Mouse (Mus musculus): ENCODE data around the gene Carm1. TPM values are rescaled to one million over a fixed set of nuclear protein-coding genes. Genes with fewer than 3 reads are reported as not detected.

Gene Carm1
- polyA plus RNA-seq, 1 experiment from 2014 or later, result 9.3 TPM

DNA sequence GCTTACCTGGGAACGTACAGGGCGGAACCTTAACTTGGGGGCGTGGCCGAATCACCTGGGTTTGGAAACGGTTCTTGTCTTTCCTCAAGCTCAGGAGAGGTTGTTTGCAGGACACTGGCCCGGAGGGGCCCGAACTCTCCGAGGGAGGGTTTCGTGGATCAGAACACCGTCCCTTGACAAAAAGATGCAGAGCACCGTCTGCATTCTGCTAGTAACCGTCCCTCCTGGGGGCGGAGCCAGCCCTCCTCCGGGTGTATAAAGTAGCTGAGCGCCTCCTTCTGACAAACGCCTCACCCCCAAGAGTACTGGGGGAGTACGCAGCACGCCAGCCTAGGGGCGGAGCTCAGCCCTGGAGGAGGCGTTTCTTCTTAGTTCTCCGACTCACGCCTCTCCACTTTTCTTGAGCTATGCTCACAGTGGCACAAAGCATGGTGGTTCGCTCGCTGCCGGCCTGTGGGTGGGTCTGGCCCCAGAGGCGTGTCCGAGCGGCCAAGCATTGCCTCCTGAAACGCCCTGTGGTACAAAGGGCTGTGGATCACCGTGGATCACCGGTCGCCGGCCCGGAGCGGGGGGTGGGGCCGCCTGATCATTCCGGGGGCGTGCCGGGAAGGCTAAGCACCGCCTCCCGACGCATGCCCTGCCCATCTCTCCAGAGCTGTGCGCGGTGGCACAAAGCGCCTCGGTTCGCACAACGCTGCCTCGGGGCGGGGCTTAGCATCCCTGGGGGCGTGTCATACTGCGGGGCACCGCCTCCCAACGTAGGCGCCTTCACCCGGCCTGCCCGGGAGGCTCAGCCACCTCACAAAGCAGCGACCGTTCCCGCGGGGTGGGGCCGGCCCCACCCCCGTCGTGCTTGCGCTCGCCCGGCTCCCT is 542 bp upstream of the Carm1 start:
- ATAC-seq (ENCODE audit: low read depth), result peak; percentile 84
- peak overlapping the region; percentile 66 for H3K9ac ChIP-seq (ENCODE audit: low read depth, low read length)
- WGBS (ENCODE audit: insufficient replicate concordance), result under 1% methylated on average over 67 of the region's 67 CpGs
- H3K36me3 ChIP-seq (ENCODE audit: control insufficient read depth, insufficient read depth), result peaks cover 4% of the 10 kb centered on the region; the same call in 1 of the 2 replicates
- peak overlapping the region; percentile 94 for H3K4me2 ChIP-seq (ENCODE audit: low read depth, low read length)
- no peaks in the 10 kb centered on the region for H3K9me3 ChIP-seq (replicated peaks; ENCODE audit: control insufficient read depth, low read length)
- H3K4me3 ChIP-seq (ENCODE audit: low read depth, low read length), result peak overlapping the region; percentile 71
- H3K27me3 ChIP-seq (ENCODE audit: control insufficient read depth, insufficient read depth, low read depth, low read length), result no peaks in the 10 kb centered on the region
- peaks cover 19% of the 10 kb centered on the region for H3K4me1 ChIP-seq (ENCODE audit: control insufficient read depth, low read depth, low read length)
- peak overlapping the region; percentile 94 for H3K27ac ChIP-seq (ENCODE audit: low read length)

DNA sequence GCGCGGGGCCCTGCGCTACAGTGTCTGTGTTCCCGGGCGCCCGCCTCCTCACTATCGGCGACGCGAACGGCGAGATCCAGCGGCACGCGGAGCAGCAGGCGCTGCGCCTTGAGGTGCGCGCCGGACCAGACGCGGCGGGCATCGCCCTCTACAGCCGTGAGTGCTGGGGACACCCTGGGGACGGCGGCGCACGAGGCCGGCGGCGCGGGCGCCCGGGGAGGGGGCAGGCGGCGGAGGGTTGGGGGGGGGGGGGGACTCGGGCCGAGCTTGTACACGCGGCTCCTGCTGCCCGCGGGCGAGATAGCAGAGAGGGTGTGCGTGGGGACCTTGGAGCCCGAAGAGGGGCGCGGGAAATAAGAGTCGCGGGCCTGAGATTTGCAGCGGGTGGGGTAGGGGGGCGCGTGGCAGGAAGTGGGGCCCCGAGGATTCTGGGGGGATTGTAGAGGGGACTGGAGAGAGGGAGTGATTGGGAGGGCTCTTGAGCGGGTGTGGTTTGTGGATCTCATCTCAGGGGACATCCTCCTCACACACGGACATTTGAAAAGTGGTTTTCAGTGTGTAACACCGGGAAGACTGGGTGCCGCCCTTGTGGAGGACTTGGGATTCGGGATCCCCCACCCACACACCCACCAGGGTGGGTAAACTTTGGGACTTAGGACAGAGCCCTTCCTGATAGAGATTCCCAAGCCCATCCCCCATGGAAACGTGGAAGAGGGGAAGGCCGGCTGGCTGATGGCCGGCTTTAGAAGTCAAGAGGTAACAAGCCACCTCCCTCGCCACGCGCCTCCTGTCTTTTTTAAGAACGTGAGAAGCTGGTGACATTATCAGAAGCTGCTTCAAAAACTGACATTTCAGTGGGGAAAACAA is 614 bp downstream of the Carm1 start:
- Histone ChIP-seq H3K4me3 (ENCODE audit: low read depth, low read length) (peak overlapping the region; percentile 71), H3K4me1 (ENCODE audit: control insufficient read depth, low read depth, low read length) (peaks cover 21% of the 10 kb centered on the region), H3K4me2 (ENCODE audit: low read depth, low read length) (peak overlapping the region; percentile 84), H3K9me3 (replicated peaks; ENCODE audit: control insufficient read depth, low read length) (no peaks in the 10 kb centered on the region), H3K27me3 (ENCODE audit: control insufficient read depth, insufficient read depth, low read depth, low read length) (no peaks in the 10 kb centered on the region), H3K27ac (ENCODE audit: low read length) (peak overlapping the region; percentile 94), H3K9ac (ENCODE audit: low read depth, low read length) (peak overlapping the region; percentile 98), H3K36me3 (ENCODE audit: control insufficient read depth, insufficient read depth) (peaks cover 4% of the 10 kb centered on the region; the same call in 1 of the 2 replicates)
- under 1% methylated on average over 47 of the region's 66 CpGs for WGBS (ENCODE audit: insufficient replicate concordance)
- peak; percentile 20 for ATAC-seq (ENCODE audit: low read depth)

DNA sequence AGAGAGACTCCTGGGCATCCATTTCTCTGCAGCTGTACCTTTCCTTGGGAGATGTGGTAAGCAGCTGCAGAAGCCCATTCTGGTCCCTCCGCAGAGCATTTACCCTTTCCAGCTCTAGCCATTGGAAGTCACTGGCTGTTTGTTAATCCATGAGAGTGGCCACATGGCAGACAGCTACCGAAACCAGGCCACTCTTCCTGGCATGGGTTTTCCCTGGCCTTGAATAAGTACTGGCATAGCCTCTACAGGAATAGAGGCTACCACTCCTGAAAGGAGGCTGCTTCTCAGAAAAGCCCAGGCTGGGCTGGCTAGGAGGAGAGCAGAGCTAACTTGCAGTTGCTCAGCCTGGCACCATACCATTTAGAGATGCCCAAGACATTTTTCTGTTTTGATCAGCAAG is 4.4 kb downstream of the Carm1 start:
- no peak overlapping the region for H3K4me2 ChIP-seq (ENCODE audit: low read depth, low read length)
- H3K36me3 ChIP-seq (ENCODE audit: control insufficient read depth, insufficient read depth), result peaks cover 4% of the 10 kb centered on the region; the same call in 1 of the 2 replicates
- ATAC-seq (ENCODE audit: low read depth), result no peak
- H3K27ac ChIP-seq (ENCODE audit: low read length), result no peak overlapping the region
- H3K4me3 ChIP-seq (ENCODE audit: low read depth, low read length), result no peak overlapping the region
- no peaks in the 10 kb centered on the region for H3K9me3 ChIP-seq (replicated peaks; ENCODE audit: control insufficient read depth, low read length)
- peaks cover 33% of the 10 kb centered on the region for H3K4me1 ChIP-seq (ENCODE audit: control insufficient read depth, low read depth, low read length)
- H3K27me3 ChIP-seq (ENCODE audit: control insufficient read depth, insufficient read depth, low read depth, low read length), result no peaks in the 10 kb centered on the region
- WGBS (ENCODE audit: insufficient replicate concordance), result 91% methylated on average over 2 of the region's 2 CpGs
- no peak overlapping the region for H3K9ac ChIP-seq (ENCODE audit: low read depth, low read length)

DNA sequence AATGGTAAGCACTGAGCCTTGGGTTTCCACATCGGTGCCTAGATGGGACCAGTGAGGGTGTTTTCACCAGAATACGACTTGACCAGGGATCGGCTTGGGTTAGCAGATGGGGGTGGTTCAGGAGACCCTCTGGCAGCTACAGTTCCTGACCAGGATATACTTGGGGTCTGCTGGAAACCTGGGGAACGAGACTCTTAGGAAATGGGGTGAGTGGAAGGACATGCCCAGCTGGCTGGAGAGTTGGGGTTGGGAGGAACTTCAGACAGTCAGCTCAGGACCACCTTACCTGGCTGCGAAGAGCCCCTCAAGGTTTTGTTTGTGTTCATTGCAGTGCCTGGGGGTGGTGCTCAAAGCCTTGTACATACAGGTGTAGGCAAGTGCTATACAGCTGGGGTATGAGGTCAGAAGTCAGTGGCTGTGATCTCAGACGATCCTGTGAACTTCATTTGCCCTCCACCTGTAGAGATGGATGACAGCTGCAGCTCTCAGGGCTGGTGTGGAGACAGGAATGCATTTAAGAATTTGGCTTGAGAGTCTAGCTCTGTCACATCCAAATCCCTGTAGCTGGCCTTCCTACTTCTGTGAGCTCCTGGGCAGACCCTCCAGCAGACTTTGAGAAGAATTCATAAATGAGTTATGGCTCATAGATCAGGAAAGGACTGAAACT is 7.0 kb downstream of the Carm1 start:
- peaks cover 48% of the 10 kb centered on the region for H3K4me1 ChIP-seq (ENCODE audit: control insufficient read depth, low read depth, low read length)
- H3K36me3 ChIP-seq (ENCODE audit: control insufficient read depth, insufficient read depth), result peaks cover 4% of the 10 kb centered on the region; the same call in 1 of the 2 replicates
- no peak overlapping the region for H3K9ac ChIP-seq (ENCODE audit: low read depth, low read length)

DNA sequence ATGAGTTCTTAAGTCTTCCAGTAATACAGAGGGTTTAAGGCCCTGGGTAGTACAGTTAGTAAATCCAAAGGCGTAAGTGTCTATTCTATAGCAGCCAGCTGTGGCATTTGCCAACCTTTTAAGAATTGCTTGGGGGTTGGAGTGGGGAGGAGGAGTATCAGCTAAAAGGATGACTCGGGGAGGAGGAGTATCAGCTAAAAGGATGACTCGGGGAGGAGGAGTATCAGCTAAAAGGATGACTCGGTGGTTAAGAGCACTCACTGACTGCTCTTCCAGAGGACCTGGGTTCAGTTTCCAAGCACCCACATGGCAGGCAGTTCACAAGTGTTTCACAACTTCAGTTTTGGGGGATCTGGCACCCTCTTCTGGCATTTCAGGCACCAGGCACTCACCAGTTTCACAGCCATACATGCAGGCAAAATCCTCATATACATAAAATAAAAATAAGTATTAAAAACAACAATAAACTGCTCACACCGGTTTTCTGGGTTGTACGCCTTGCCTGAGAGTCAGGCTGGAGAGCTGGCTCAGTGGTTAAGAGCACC is 8.6 kb downstream of the Carm1 start:
- Histone ChIP-seq H3K36me3 (ENCODE audit: control insufficient read depth, insufficient read depth) (peaks cover 4% of the 10 kb centered on the region; the same call in 1 of the 2 replicates), H3K27me3 (ENCODE audit: control insufficient read depth, insufficient read depth, low read depth, low read length) (no peaks in the 10 kb centered on the region), H3K4me2 (ENCODE audit: low read depth, low read length) (no peak overlapping the region; the same call in 1 of the 2 replicates), H3K27ac (ENCODE audit: low read length) (peak overlapping the region; percentile 59), H3K9ac (ENCODE audit: low read depth, low read length) (peak overlapping the region; percentile 6; the same call in 1 of the 2 replicates), H3K4me3 (ENCODE audit: low read depth, low read length) (no peak overlapping the region), H3K4me1 (ENCODE audit: control insufficient read depth, low read depth, low read length) (peaks cover 60% of the 10 kb centered on the region), H3K9me3 (replicated peaks; ENCODE audit: control insufficient read depth, low read length) (no peaks in the 10 kb centered on the region)
- peak; percentile 53 for ATAC-seq (ENCODE audit: low read depth)
- 65% methylated on average over 6 of the region's 6 CpGs for WGBS (ENCODE audit: insufficient replicate concordance)

More for the DNA sequence above, 7.0 kb downstream of the Carm1 start:
- Histone ChIP-seq H3K4me3 (ENCODE audit: low read depth, low read length) (no peak overlapping the region), H3K4me2 (ENCODE audit: low read depth, low read length) (no peak overlapping the region), H3K27ac (ENCODE audit: low read length) (peak overlapping the region; percentile 59), H3K9me3 (replicated peaks; ENCODE audit: control insufficient read depth, low read length) (no peaks in the 10 kb centered on the region), H3K27me3 (ENCODE audit: control insufficient read depth, insufficient read depth, low read depth, low read length) (no peaks in the 10 kb centered on the region)
- ATAC-seq (ENCODE audit: low read depth), result no peak
- 84% methylated on average over 6 of the region's 6 CpGs for WGBS (ENCODE audit: insufficient replicate concordance)

DNA sequence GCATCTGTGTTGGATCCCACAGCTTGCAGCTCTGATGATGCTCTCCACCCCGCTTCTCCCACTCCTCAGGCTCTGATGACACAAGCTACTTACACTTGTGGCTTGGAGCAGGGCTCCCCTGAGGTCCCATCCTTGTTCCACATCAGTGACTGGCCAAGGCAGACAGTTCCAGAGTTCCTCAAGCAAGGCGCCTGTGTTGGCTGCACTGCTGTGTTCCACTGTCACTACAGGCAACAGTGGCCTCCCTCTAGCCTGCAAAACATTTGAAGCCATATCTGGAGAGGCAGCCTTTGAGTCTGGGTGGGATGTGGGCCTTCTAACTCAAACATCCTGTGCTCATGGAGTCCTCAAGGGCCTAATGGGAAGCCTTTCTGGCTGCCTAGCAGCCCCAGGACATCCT is 10.3 kb downstream of the Carm1 start:
- WGBS (ENCODE audit: insufficient replicate concordance), result 94% methylated on average over 2 of the region's 2 CpGs
- H3K4me1 ChIP-seq (ENCODE audit: control insufficient read depth, low read depth, low read length), result peaks cover 59% of the 10 kb centered on the region
- H3K9me3 ChIP-seq (replicated peaks; ENCODE audit: control insufficient read depth, low read length), result no peaks in the 10 kb centered on the region
- H3K27ac ChIP-seq (ENCODE audit: low read length), result peak overlapping the region; percentile 93
- H3K36me3 ChIP-seq (ENCODE audit: control insufficient read depth, insufficient read depth), result no peaks in the 10 kb centered on the region
- ATAC-seq (ENCODE audit: low read depth), result no peak
- no peaks in the 10 kb centered on the region for H3K27me3 ChIP-seq (ENCODE audit: control insufficient read depth, insufficient read depth, low read depth, low read length)
- H3K4me3 ChIP-seq (ENCODE audit: low read depth, low read length), result no peak overlapping the region
- peak overlapping the region; percentile 57 for H3K9ac ChIP-seq (ENCODE audit: low read depth, low read length)
- no peak overlapping the region for H3K4me2 ChIP-seq (ENCODE audit: low read depth, low read length)

DNA sequence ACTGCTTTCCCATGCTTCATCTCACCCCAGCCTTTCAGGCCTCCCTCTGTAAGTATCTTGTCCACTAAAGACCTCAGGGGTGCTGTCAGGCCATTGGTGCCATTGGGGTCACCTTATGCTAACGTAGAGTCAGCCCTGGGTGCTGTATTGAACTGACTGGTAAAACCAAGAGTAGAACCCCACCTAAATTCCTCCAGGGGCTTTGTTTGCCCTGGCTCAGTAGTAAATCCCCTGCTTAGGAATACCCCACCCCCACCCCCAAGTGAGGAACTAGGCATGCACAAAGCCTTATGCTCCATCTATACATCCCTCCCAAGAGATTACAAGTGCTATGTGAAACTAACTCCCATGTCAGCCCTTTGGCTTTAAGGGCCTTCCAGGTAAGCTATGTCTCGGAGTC is 10.9 kb downstream of the Carm1 start:
- H3K27me3 ChIP-seq (ENCODE audit: control insufficient read depth, insufficient read depth, low read depth, low read length), result no peaks in the 10 kb centered on the region
- ATAC-seq (ENCODE audit: low read depth), result no peak
- peaks cover 59% of the 10 kb centered on the region for H3K4me1 ChIP-seq (ENCODE audit: control insufficient read depth, low read depth, low read length)
- 79% methylated on average over 2 of the region's 2 CpGs for WGBS (ENCODE audit: insufficient replicate concordance)
- peak overlapping the region; percentile 65 for H3K4me2 ChIP-seq (ENCODE audit: low read depth, low read length)
- no peaks in the 10 kb centered on the region for H3K9me3 ChIP-seq (replicated peaks; ENCODE audit: control insufficient read depth, low read length)
- peak overlapping the region; percentile 57 for H3K9ac ChIP-seq (ENCODE audit: low read depth, low read length)
- peak overlapping the region; percentile 93 for H3K27ac ChIP-seq (ENCODE audit: low read length)
- peaks cover 1% of the 10 kb centered on the region; the same call in 1 of the 2 replicates for H3K36me3 ChIP-seq (ENCODE audit: control insufficient read depth, insufficient read depth)
- no peak overlapping the region for H3K4me3 ChIP-seq (ENCODE audit: low read depth, low read length)

DNA sequence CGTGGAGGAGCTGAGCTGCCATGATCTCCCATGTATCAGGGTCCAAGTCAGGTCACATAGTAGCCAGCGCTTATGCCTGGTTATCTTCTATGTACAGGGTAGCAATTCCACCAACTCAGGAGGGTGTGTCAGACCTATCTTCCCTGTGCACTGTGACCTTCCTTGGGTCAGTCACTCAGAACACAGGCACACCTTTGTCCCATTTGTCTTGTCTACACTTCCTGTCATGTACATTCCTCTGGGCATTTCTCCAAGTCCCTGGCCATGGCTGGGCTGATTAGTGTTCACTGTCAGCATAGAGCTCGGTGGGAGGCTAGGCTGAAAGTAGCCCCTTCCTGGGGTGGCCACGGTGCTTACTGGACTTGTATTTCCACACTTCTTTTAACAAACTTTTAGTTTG is 11.7 kb downstream of the Carm1 start:
- Histone ChIP-seq H3K27ac (ENCODE audit: low read length) (peak overlapping the region; percentile 93), H3K4me2 (ENCODE audit: low read depth, low read length) (peak overlapping the region; percentile 65), H3K27me3 (ENCODE audit: control insufficient read depth, insufficient read depth, low read depth, low read length) (no peaks in the 10 kb centered on the region), H3K9me3 (replicated peaks; ENCODE audit: control insufficient read depth, low read length) (no peaks in the 10 kb centered on the region), H3K4me1 (ENCODE audit: control insufficient read depth, low read depth, low read length) (peaks cover 59% of the 10 kb centered on the region), H3K36me3 (ENCODE audit: control insufficient read depth, insufficient read depth) (peaks cover 2% of the 10 kb centered on the region; the same call in 1 of the 2 replicates), H3K4me3 (ENCODE audit: low read depth, low read length) (peak overlapping the region; percentile 26; the same call in 1 of the 2 replicates), H3K9ac (ENCODE audit: low read depth, low read length) (peak overlapping the region; percentile 57)
- ATAC-seq (ENCODE audit: low read depth), result peak; percentile 99
- WGBS (ENCODE audit: insufficient replicate concordance), result 24% methylated on average over 4 of the region's 4 CpGs

Data from liver, embryonic 16.5 days (tissue).